ENCODE assay signal across 27 mouse cellular contexts in genomic region chr8:13557526-13557925, GRCm38 (mm10). TPM values are rescaled to one million over a fixed set of nuclear protein-coding genes. Genes with fewer than 3 reads are reported as not detected.
"Had no signal": no experiment of that assay in that cellular context is flagged by ENCODE, and none has a peak within 500 bp of the region (broad histone marks: within the 10 kb centered on the region; RNA-seq: fewer than 3 reads in every experiment).

No protein-coding gene starts in this region.

- H3K27ac ChIP-seq: liver, embryonic 15.5 days; lung, embryonic 15.5 days; macrophage; midbrain, embryonic 13.5 days; midbrain, embryonic 15.5 days; neural tube, embryonic 13.5 days; neural tube, embryonic 15.5 days had no signal

- H3K4me1 ChIP-seq: liver, embryonic 15.5 days; midbrain, embryonic 13.5 days; midbrain, embryonic 15.5 days; neural tube, embryonic 13.5 days; neural tube, embryonic 15.5 days had no signal

- H3K9me3 ChIP-seq: liver, embryonic 15.5 days; lung, embryonic 15.5 days; megakaryocyte, embryonic 14.5 days; midbrain, embryonic 13.5 days; midbrain, embryonic 15.5 days; neural tube, embryonic 13.5 days; neural tube, embryonic 15.5 days had no signal

- ATAC-seq: liver, postnatal 0 days; lung, postnatal 0 days; midbrain, embryonic 13.5 days; midbrain, embryonic 15.5 days had no signal

- H3K9ac ChIP-seq: liver, embryonic 15.5 days; liver, postnatal 0 days; lung, embryonic 15.5 days; midbrain, embryonic 13.5 days; midbrain, embryonic 15.5 days; neural tube, embryonic 13.5 days; neural tube, embryonic 15.5 days had no signal

- H3K36me3 ChIP-seq: liver, embryonic 15.5 days; lung, embryonic 15.5 days; midbrain, embryonic 13.5 days; midbrain, embryonic 15.5 days; neural tube, embryonic 13.5 days; neural tube, embryonic 15.5 days had no signal

- H3K4me2 ChIP-seq: liver, embryonic 15.5 days; lung, embryonic 15.5 days; midbrain, embryonic 11.5 days; midbrain, embryonic 13.5 days; midbrain, embryonic 15.5 days; neural tube, embryonic 13.5 days; neural tube, embryonic 15.5 days had no signal

- DNase-seq: liver, postnatal 0 days; lung, adult 2 months; lung, postnatal 14 days; lung, postnatal 36 days; retina, postnatal 1 day; right cerebral cortex, postnatal 14 days; spleen, adult 18-20 months; thymus, adult 18-20 months; thymus, postnatal 14 days; thymus, postnatal 36 days had no signal

- H3K27me3 ChIP-seq: liver, embryonic 15.5 days; lung, embryonic 15.5 days; midbrain, embryonic 13.5 days; midbrain, embryonic 15.5 days; neural tube, embryonic 13.5 days; neural tube, embryonic 15.5 days had no signal

- H3K4me3 ChIP-seq: liver, embryonic 15.5 days; lung, embryonic 15.5 days; megakaryocyte, embryonic 14.5 days; midbrain, embryonic 13.5 days; midbrain, embryonic 15.5 days; neural tube, embryonic 13.5 days; neural tube, embryonic 15.5 days had no signal

RNA-seq across cellular contexts. Expression of gene 1700029H14Rik, which starts 4.7 kb away (rescaled TPM):
- total RNA-seq: megakaryocyte progenitor cell, adult 5-6 weeks; midbrain, postnatal 0 days had no signal
- polyA plus RNA-seq: liver, embryonic 15.5 days; liver, postnatal 0 days; lung, embryonic 15.5 days; lung, postnatal 0 days; macrophage; midbrain, embryonic 11.5 days; midbrain, embryonic 13.5 days; midbrain, embryonic 15.5 days; midbrain, postnatal 0 days; neural tube, embryonic 11.5 days; neural tube, embryonic 13.5 days; neural tube, embryonic 15.5 days; small intestine, adult 2 months; stomach, embryonic 14.5 days; stomach, embryonic 16.5 days; thymus, postnatal 0 days had no signal
